Mouse (Mus musculus) liver, embryonic 15.5 days (tissue): ENCODE measurements around the gene Gm21188. TPM values are rescaled to one million over a fixed set of nuclear protein-coding genes. Genes with fewer than 3 reads are reported as not detected.
"Not testable (repeated sequence)": the region's sequence is repeated elsewhere in the genome, so short reads cannot be mapped to it uniquely, and the experiment has no call there.

Experiments used
- ATAC-seq: fragments of 200-750 bp; cut with Nextera tagmentation; 2 replicates; pipeline ENCODE4 v1.8.0; 2017; ENCODE audit warnings: moderate number of reproducible peaks, mild to moderate bottlenecking, moderate library complexity; ENCODE audit not compliant: insufficient read depth
- H3K27ac ChIP-seq: fragments of 300-500 bp; sonication (generic); replicated peaks from 2 replicates; pipeline ENCODE4 v1.5.1; 2015; ENCODE audit warnings: mild to moderate bottlenecking, inconsistent platforms
- H3K27me3 ChIP-seq: fragments of 300-500 bp; sonication (generic); 2 replicates; pipeline ENCODE4 v1.6.1; 2015; ENCODE audit warnings: mild to moderate bottlenecking, inconsistent platforms
- H3K36me3 ChIP-seq: fragments of 300-500 bp; sonication (generic); replicated peaks from 2 replicates; pipeline ENCODE4 v1.6.1; 2015; ENCODE audit warnings: moderate library complexity, mild to moderate bottlenecking, inconsistent platforms
- H3K4me1 ChIP-seq: fragments of 300-500 bp; sonication (generic); replicated peaks from 2 replicates; pipeline ENCODE4 v1.6.1; 2015; ENCODE audit warnings: inconsistent platforms
- H3K4me2 ChIP-seq: fragments of 300-500 bp; sonication (generic); 2 replicates; pipeline ENCODE4 v1.6.1; 2015; ENCODE audit warnings: moderate library complexity, mild to moderate bottlenecking, inconsistent platforms
- H3K4me3 ChIP-seq: fragments of 300-500 bp; sonication (generic); replicated peaks from 2 replicates; pipeline ENCODE4 v1.5.1; 2015; ENCODE audit warnings: mild to moderate bottlenecking, inconsistent platforms
- H3K9ac ChIP-seq: fragments of 300-500 bp; sonication (generic); 2 replicates; pipeline ENCODE4 v1.6.1; 2015; ENCODE audit warnings: moderate library complexity, mild to moderate bottlenecking, inconsistent platforms
- H3K9me3 ChIP-seq: fragments of 300-500 bp; sonication (generic); replicated peaks from 2 replicates; pipeline ENCODE4 v1.6.1; 2016; ENCODE audit warnings: inconsistent platforms
- WGBS: fragments of 180-500 bp; shearing (Covaris S2); methylation state at CpG from one replicate; pipeline ENCODE4 v1.1.7; 2015; ENCODE audit warnings: mixed read lengths; ENCODE audit not compliant: insufficient replicate concordance; 5-methylcytosine and 5-hydroxymethylcytosine counted together
- polyA plus RNA-seq: library from polyadenylated mRNA; unstranded; fragments of >200 nt; fragmentation: Nextera tagmentation; extraction: Ambion mirVana; gene quantifications from 2 replicates; pipeline ENCODE4 v1.2.1, GENCODE M21; 2015

The Gm21188 gene
- polyA plus RNA-seq, 1 experiment from 2014 or later, result 0.35 TPM

GRCm38 (mm10) chr13:120026373-120026772 lies 25.6 kb downstream of the Gm21188 start:
- not testable (repeated sequence) for ATAC-seq, H3K36me3 ChIP-seq, H3K4me3 ChIP-seq, H3K4me1 ChIP-seq, H3K27ac ChIP-seq, H3K4me2 ChIP-seq, H3K9me3 ChIP-seq, H3K9ac ChIP-seq
- peaks cover 34% of the 10 kb centered on the region for H3K27me3 ChIP-seq
- 2% methylated on average over 3 of the region's 13 CpGs for WGBS

DNA sequence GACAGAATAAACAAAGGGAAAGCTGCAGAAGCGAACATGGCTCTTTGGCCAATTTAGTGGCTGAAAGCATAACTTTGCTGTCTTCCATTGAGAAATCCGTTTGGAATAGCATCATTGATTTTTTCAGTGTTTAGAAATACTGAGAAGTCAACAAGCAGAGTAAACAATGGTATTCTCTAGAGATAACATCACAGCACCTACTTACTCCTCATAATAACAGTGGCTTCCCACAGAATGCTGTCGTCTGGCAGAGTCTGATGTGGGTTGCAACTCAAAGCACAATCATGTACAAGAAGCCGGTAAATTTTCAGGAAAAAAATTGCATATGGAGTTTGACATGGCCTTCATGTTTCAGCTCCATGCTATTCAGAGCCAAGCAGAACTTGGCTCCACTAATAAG lies 26.4 kb downstream of the Gm21188 start:
- WGBS, result 11% methylated on average over 4 of the region's 4 CpGs
- H3K27ac ChIP-seq, H3K9ac ChIP-seq, H3K4me3 ChIP-seq, H3K4me2 ChIP-seq, H3K9me3 ChIP-seq, H3K36me3 ChIP-seq, ATAC-seq, H3K4me1 ChIP-seq: not testable (repeated sequence)
- H3K27me3 ChIP-seq, result peaks cover 32% of the 10 kb centered on the region

DNA sequence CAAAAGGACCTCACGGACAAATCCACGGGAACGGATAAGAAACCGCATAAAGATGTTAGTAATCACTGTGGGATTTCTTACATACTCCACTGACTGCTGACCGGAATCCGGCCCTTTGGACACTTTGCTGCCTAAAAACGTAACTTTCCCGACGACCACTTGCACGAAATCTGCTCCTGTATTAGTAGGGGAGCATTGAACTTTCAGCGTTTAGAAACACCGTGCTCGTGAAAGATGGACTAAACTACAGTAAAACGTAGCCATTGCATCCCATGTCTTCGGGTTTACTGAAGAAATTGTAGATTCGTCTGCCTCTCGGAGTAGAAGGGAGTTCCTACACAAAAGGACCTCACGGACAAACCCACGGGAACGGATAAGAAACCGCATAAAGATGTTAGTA lies 27.0 kb downstream of the Gm21188 start:
- H3K36me3 ChIP-seq, H3K9ac ChIP-seq, H3K27ac ChIP-seq, ATAC-seq, H3K9me3 ChIP-seq, H3K4me1 ChIP-seq, H3K4me2 ChIP-seq, H3K4me3 ChIP-seq: not testable (repeated sequence)
- H3K27me3 ChIP-seq, result peaks cover 32% of the 10 kb centered on the region
- 4% methylated on average over 21 of the region's 21 CpGs for WGBS

GRCm38 (mm10) chr13:120024581-120024980 lies 27.4 kb downstream of the Gm21188 start:
- H3K4me3 ChIP-seq, H3K36me3 ChIP-seq, H3K4me1 ChIP-seq, H3K9me3 ChIP-seq, ATAC-seq, H3K4me2 ChIP-seq, H3K27ac ChIP-seq, H3K9ac ChIP-seq: not testable (repeated sequence)
- peaks cover 32% of the 10 kb centered on the region for H3K27me3 ChIP-seq
- 10% methylated on average over 9 of the region's 9 CpGs for WGBS

DNA sequence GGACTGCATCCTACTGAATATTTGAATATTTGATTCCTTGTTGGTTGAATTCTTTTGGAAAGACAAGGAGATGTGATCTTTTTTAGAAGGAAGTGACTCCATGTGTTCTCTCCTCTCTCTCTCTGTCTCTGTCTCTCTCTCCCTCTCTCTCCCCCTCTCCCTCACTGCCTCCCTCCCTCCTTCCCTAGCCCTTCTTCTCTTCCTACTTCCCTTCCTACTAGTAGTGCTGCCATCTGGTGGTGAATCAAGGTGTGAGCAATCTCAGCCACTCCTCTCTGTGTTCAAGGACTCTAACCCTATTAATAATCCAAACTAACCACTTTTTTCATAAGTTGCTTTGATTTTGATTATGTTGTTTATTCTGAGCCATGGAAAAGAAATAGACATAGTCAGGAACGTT lies 30.5 kb downstream of the Gm21188 start:
- not testable (repeated sequence) for ATAC-seq, H3K27ac ChIP-seq, H3K9me3 ChIP-seq, H3K4me1 ChIP-seq, H3K9ac ChIP-seq, H3K4me3 ChIP-seq, H3K4me2 ChIP-seq, H3K36me3 ChIP-seq
- peaks cover 19% of the 10 kb centered on the region for H3K27me3 ChIP-seq
- whole genome bisulfite sequencing, result no CpG with 5 or more reads among the region's 1 CpGs

- 0 out of 2 replicates have a peak, but pooled peaks have one; percentile 18 for ATAC-seq
- not testable (repeated sequence) for H3K4me1 ChIP-seq, H3K9me3 ChIP-seq, H3K27me3 ChIP-seq, H3K27ac ChIP-seq, H3K4me2 ChIP-seq, H3K36me3 ChIP-seq, H3K9ac ChIP-seq, H3K4me3 ChIP-seq
- WGBS, result 3% methylated on average over 6 of the region's 32 CpGs
Observed at GRCm38 (mm10) chr13:120015348-120016007, 36.5 kb downstream of the Gm21188 start.

- H3K27me3 ChIP-seq, H3K4me2 ChIP-seq, H3K36me3 ChIP-seq, H3K4me3 ChIP-seq, H3K9me3 ChIP-seq, H3K9ac ChIP-seq, H3K4me1 ChIP-seq, H3K27ac ChIP-seq, ATAC-seq: not testable (repeated sequence)
- no CpG with 5 or more reads among the region's 2 CpGs for WGBS
Observed at GRCm38 (mm10) chr13:120013962-120014361, 38.0 kb downstream of the Gm21188 start.

GRCm38 (mm10) chr13:120013544-120013943 lies 38.5 kb downstream of the Gm21188 start:
- not testable (repeated sequence) for ATAC-seq, H3K4me3 ChIP-seq

DNA sequence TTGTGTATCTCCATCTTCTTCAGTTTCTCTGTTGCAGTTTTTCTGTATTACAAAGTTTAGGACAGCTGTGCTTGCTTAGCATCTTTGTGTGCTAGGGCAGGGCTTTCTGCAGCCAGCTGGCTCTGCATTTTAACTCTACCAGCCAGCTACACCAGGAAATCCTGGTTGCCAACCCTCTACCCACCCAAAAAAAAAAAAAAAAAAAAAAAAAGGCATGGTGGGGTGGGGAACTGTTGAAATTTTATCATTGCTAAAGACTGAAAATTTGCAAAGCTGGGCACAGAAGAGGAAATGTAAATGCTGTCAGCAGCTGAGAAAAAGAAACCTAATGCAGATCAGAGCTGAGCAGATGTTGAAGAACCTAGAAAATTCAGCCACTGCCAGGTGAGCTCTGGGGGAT lies 41.9 kb downstream of the Gm21188 start:
- H3K9me3 ChIP-seq, H3K36me3 ChIP-seq, H3K27me3 ChIP-seq, H3K4me1 ChIP-seq, H3K27ac ChIP-seq, H3K9ac ChIP-seq, H3K4me3 ChIP-seq, ATAC-seq, H3K4me2 ChIP-seq: not testable (repeated sequence)

More at GRCm38 (mm10) chr13:120013544-120013943, 38.5 kb downstream of the Gm21188 start:
- not testable (repeated sequence) for H3K9ac ChIP-seq, H3K27me3 ChIP-seq, H3K9me3 ChIP-seq, H3K4me1 ChIP-seq, H3K36me3 ChIP-seq, H3K27ac ChIP-seq, H3K4me2 ChIP-seq
- no CpG with 5 or more reads among the region's 5 CpGs for WGBS

GRCm38 (mm10) chr13:119999215-119999614 lies 52.8 kb downstream of the Gm21188 start:
- ATAC-seq, H3K4me3 ChIP-seq, H3K4me1 ChIP-seq, H3K9ac ChIP-seq, H3K27ac ChIP-seq, H3K36me3 ChIP-seq, H3K9me3 ChIP-seq, H3K27me3 ChIP-seq, H3K4me2 ChIP-seq: not testable (repeated sequence)
- WGBS, result no CpG with 5 or more reads among the region's 4 CpGs

DNA sequence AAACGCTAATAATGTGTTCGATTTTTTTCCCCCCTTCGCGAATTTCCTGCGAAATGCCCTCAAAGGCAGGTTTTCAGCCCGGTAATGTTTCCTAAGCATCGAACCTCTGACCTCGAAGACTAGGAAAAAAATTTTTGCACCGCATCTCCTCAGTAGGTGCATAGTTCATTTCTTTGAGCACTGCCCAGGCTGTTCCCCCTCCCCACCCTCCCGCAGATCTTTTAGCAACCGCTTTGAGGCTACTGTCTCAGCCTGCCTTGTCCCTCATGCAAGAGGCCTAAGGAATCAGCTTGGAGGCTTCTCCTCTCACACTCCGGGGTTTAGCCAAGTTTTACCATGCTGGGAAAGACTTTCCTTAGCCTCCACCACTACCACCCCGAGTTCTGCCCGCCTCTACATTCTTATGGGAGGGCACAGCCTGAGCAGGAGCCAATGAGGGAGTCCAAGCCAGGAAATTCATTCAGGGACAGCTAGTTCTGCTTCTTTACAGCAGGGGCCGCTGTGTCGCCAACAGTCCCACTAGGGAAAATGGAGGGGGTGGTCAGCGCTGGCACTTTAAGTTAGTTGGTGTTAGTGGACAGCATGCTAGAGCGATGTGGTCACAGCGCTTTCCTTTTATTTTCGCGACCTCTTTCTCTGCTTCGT lies 53.4 kb downstream of the Gm21188 start:
- not testable (repeated sequence) for H3K9ac ChIP-seq, H3K9me3 ChIP-seq, H3K4me2 ChIP-seq, H3K27ac ChIP-seq, H3K36me3 ChIP-seq, H3K4me1 ChIP-seq, H3K27me3 ChIP-seq, H3K4me3 ChIP-seq, ATAC-seq
- no CpG with 5 or more reads among the region's 22 CpGs for WGBS
